Mouse (Mus musculus): ENCODE results near the gene Ubac2.

Gene Ubac2

GRCm38 (mm10) chr14:121954129-121954528 lies 75.7 kb downstream of the Ubac2 start:
- DNase-seq = no peak

- no peak for DNase-seq
Measured at GRCm38 (mm10) chr14:121954608-121955007, 76.2 kb downstream of the Ubac2 start.

GRCm38 (mm10) chr14:121955176-121955795 lies 76.9 kb downstream of the Ubac2 start:
- no peak for DNase-seq

- no peak for DNase-seq
Measured at GRCm38 (mm10) chr14:121956291-121956690, 77.9 kb downstream of the Ubac2 start.

- no peak for DNase-seq
Measured at GRCm38 (mm10) chr14:121957176-121957871, 78.9 kb downstream of the Ubac2 start.

GRCm38 (mm10) chr14:121958041-121958750 lies 79.8 kb downstream of the Ubac2 start:
- DNase-seq = no peak

GRCm38 (mm10) chr14:121958751-121959537 lies 80.5 kb downstream of the Ubac2 start:
- DNase-seq = no peak

- DNase-seq = no peak
Measured at GRCm38 (mm10) chr14:121959538-121959980, 81.1 kb downstream of the Ubac2 start.

- no peak for DNase-seq
Measured at GRCm38 (mm10) chr14:121960031-121960430, 81.6 kb downstream of the Ubac2 start.

GRCm38 (mm10) chr14:121960531-121960930 lies 82.1 kb downstream of the Ubac2 start:
- DNase-seq = no peak

- no peak for DNase-seq
Measured at GRCm38 (mm10) chr14:121960997-121961396, 82.6 kb downstream of the Ubac2 start.

GRCm38 (mm10) chr14:121961496-121962127 lies 83.2 kb downstream of the Ubac2 start:
- no peak for DNase-seq

GRCm38 (mm10) chr14:121962128-121962890 lies 83.9 kb downstream of the Ubac2 start:
- no peak for DNase-seq

GRCm38 (mm10) chr14:121963251-121963941 lies 85.0 kb downstream of the Ubac2 start:
- no peak for DNase-seq

GRCm38 (mm10) chr14:121963942-121964335 lies 85.5 kb downstream of the Ubac2 start:
- DNase-seq = no peak

- no peak for DNase-seq
Measured at GRCm38 (mm10) chr14:121964990-121965389, 86.6 kb downstream of the Ubac2 start, which contains the start of gene Gpr183. Gpr183 (minus strand) TSS chr14:121965195.

GRCm38 (mm10) chr14:121965461-121965860 lies 87.0 kb downstream of the Ubac2 start:
- DNase-seq = no peak

- no peak for DNase-seq
Measured at GRCm38 (mm10) chr14:121967095-121967494, 88.7 kb downstream of the Ubac2 start.

GRCm38 (mm10) chr14:121970402-121970801 lies 92.0 kb downstream of the Ubac2 start:
- no peak for DNase-seq

GRCm38 (mm10) chr14:121973114-121973513 lies 94.7 kb downstream of the Ubac2 start:
- DNase-seq = no peak

GRCm38 (mm10) chr14:121981531-121981930 lies 103.1 kb downstream of the Ubac2 start:
- DNase-seq = no peak

Measured in lung, postnatal 10 days (tissue).